Mouse (Mus musculus) left cerebral cortex, adult 18-20 months (tissue): ENCODE data around the gene Prkn. TPM values are rescaled to one million over a fixed set of nuclear protein-coding genes. Genes with fewer than 3 reads are reported as not detected.

ENCODE experiments used
- DNase-seq, 2 experiments: peaks; one replicate each; pipeline ENCODE4 v3.0.0; 2021 to 2022; ENCODE audit warnings: low spot score in 2 of 2, mixed read lengths in 1 of 2
- total RNA-seq, 2 experiments: library from RNA; stranded (reverse); gene quantifications; 2 replicates each; pipeline ENCODE4 v1.2.3; 2021

Gene Prkn
- total RNA-seq, 2 experiments from 2014 or later, result 16.1 TPM

DNA sequence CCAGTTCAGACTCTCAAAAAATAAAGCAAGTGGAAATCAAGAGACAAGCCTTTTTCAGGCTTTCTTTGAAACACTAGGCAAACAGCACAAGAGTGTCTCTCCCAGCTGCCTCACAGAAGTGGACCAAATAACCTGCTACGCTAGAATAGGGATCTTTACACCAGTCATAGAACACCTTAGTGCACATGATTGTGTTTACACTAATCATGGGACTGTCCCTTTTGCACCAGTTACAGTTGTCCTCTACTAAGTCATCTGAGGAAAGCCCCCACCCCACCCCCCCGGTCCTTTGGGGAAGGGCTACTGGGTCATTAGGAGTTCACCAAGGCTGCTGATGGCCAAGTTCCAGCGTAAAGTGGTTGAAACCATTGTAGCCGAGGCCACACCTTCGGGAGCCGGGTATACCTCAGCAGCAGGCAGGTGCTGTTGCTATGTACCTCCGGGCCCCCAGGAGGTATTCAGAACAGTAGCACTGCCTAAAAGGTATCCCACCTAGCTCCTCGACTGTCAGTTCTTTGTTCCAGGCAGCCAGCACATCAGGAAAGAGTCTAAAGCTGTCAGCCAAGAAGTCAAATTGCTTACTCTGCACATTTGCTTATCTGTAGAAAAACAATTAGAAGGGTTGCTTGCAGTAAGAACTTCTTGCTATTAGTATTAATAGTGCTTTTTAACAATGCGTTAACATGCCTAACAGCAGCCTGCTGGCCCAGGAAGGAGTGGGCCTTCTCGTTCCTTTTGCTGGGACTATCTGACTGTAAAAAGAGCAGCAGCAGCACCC is 1192.0 kb downstream of the Prkn start:
- DNase-seq, result no peak

DNA sequence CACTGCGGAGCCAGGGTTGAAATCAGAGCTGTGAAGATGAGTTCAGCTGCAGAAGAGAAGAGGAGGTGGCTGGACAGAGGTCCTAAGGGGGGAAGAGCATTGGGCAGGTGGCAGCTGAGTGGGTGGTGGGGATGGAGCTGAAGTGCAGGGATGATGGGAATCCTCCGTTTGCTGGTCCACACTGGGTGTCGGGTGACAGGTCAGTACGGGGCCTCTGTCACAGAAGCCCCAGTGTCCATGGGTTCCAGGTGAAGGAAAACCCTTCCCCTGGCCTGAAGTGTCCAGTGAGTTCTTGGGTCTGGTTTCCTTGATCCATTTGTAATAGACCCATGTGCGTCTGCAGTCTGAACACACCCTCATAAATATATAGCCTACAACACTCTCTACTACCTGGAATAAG is 1195.2 kb downstream of the Prkn start:
- DNase-seq, result no peak

DNA sequence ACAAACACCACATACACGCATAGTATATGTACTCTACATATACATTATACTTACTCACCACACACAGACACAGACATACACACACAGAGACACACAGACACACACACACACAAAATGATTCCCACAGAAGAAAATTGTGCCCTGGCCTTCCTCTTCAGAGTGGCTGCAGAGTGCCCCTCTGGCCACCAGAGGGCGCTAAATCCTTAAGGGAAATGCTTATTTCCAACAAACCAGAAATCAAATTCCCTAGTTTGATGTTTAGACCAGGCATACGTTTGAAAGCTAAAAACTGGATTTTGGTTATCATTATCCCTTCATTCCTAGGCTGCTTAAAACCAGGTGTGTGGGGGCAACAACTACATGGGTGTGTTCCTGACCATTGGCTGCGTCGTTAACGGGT is 1196.0 kb downstream of the Prkn start:
- peak; percentile 71 to 82 for DNase-seq

DNA sequence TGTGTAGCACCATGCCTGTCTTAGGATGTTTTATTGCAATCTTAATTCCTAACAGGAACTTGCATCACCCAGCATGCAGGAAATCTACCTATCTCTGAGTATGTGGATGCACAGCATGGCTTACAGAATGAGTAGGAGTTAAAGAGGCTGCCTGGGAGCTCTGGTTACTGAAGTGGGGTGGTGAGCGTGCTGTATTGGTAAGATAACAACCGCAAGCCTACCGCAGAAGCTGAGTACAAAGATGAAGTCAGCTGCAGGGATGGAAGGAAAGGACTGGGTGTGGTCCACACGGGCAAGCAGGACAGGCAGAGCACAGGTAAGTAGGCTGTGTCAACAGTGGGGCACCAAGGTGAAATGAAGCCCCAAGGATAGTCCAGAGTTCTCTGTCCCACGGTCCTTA is 1196.9 kb downstream of the Prkn start:
- no peak for DNase-seq

DNA sequence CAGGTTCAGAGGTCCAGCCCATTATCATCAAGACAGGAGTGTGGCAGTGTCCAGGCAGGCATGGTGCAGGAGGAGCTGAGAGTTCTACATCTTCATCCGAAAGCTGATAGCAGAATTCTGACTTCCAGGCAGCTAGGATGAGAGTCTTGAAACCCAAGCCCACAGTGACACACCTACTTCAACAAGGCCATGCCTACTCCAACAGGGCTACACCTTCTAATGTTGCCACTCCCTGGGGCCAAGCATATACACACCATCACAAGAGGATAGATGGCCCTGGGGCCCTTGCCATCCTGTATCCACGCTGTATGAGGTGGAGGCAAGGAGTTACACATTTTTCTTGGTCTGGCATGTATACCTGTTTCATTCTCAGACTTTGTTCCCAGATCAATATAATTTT is 1197.4 kb downstream of the Prkn start:
- DNase-seq, result no peak

DNA sequence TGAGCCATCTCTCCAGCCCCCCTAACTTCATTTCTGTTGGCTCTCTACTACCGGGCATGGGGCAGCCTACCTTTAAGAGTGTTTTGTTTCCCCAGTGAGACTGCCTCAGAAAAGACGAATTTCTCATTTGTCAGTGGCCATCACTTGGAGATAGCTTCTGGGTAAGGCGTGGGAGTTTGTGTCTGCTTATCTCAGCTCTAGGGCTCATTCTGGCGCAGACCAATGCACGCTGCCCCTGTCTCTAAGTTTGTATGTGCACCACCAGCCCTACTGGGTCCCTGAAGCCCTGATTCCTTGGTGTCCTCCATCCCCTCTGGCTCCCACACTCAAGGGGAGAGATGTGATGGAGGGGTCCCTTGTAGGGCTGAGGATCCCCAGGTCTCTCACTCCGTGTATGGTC is 1198.3 kb downstream of the Prkn start:
- DNase-seq, result no peak

DNA sequence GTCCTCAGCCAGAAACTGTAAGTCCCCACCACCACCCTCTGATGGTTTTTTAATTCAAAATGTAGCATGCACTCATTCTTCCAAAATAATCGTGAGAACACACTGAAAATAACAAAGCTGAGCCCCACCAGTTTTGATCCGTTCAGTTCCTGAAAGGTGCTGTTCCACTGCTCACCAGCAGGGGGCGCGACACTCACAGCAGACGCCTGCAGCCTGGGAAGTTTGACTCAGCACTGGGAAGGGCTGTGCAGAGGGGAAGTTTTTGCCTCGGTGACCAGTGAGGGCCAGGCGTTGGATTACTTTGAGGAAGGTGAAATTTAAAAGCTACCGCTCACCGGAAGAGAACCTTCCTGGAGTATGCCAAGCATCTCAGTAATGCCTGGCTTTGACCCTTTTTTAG is 1199.0 kb downstream of the Prkn start:
- DNase-seq, result peak; percentile 85 to 88

DNA sequence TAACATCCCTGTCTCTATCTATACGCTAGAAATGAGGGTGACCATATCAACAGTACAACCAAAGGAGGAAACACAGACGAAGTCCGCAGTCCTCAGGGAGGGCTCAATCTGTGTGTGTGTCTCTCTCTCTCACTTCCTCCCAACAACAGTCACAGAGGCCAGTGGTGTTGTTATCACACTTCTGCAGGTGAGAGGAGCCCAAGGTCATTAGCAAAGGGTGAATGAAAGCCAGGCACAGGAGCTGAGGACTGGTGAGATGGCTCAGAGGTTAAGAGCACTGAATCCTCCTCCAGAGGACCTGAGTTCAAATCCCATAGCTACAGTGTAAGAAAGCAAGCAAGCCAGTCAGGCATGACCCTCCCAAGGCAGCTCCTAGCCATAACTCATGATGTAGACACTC is 1199.7 kb downstream of the Prkn start:
- DNase-seq, result no peak

DNA sequence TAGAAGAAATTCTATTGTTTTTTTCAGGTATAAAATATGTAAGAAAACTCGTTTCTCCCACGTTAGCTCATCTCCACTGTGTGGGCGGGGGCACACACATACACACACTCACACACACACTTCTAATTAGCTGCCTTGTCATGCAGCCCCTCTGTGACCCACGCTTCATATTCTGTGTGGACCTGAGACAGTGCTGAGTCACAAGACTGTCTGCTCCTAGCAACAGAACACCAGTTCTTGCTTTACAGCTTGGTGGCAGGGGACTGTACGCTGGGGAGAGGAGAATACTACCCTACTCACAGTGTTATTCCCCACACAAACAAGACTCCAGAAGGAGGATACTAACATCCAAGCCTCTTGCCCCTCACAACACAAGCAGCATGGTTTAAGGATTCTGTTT is 1200.4 kb downstream of the Prkn start:
- no peak for DNase-seq

DNA sequence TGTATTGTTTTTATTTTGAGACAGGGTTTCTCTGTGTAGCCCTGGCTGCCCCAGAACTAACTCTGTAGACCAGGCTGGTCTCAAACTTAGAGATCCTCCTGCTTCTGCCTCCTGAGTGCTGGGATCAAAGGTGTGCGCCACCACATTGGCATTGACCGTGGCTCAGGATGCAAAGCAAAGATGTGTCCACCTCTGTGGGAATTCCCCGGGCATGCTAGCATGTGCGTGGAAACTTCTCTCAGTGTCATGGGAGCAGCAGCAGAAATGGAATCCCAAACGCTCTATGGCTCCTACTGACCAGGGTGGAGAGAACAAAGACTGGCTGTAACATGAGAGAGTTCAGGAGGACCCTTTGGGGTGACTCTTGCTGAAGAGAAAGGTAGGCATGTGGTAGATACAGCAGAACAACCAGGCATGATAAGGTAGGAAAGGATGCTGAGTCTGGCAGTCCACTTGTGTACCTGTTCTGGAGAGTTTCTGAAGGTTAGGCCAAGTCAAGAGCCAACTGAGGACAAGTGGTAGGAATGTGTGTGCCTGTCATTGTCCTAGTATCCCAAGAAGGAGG is 1201.0 kb downstream of the Prkn start:
- no peak for DNase-seq

DNA sequence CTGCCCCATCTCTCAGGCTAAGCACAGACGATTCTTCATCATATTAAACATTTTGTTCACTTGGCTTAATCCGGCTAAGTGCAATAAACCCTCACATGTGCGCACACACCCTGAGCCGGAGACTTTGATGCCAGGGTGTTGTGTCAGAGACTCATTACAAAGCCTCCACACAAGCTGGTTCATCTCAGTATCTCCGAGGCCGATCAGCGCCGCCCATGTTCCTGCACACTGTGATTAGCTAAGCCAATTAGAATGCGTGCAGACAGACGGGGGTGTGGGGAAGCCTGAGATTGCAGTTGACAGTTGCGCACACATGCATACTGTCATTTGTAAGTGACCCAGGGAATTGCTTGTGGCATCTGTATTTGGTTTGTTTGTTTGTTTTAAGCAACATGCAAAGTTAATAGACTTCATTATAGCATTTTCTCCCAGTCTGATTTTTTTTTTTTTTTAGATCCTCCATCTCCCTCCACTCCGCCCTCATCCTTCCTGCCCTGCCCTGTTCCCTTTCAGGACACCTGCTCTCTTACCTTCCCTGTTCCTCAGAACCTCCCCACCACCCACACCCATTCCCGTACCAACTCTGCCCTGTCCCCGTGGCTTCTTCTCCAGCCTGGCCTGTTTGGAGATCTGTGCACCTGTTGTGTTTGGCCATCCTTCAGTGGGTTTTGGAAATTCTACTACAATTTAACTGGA is 1202.5 kb downstream of the Prkn start:
- DNase-seq, result peak; percentile 45 to 59

DNA sequence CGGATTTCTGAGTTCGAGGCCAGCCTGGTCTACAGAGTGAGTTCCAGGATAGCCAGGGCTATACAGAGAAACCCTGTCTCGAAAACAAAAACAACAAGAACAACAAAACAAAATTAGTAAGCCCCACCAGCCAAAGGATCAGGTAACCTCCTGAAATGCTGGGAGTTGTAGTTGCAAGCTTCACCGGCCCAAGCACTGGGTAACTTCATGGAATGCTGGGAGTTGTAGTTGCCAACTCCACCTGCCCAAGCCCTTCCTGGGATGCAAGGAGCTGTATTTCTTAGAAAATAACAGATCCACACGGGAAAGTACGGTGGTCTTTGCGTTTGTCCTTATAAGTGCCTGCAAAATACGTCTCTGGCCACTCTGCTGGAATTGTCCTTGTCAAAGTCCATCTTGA is 1204.0 kb downstream of the Prkn start:
- DNase-seq, result no peak

DNA sequence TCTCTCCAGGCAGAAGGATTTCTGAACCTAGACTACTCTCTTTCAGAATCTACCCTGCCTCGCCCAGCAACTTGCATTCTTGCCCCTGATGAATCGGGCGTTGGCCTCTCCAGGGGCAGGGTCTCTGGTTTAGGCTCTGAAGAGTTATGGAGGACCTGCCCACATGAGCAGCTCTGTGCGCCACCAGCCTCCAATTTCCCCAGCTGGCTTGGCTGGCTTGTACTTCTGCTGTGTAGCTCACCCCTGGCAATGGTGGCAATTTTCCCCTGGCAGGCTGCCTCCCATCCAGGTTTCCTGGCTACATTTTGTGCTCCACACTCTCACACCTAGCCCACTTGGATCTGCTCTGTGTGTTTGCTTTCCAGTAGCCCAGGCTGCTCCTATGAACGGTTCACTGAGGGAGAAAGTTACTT is 1205.7 kb downstream of the Prkn start:
- DNase-seq, result peak; percentile 22 to 59

DNA sequence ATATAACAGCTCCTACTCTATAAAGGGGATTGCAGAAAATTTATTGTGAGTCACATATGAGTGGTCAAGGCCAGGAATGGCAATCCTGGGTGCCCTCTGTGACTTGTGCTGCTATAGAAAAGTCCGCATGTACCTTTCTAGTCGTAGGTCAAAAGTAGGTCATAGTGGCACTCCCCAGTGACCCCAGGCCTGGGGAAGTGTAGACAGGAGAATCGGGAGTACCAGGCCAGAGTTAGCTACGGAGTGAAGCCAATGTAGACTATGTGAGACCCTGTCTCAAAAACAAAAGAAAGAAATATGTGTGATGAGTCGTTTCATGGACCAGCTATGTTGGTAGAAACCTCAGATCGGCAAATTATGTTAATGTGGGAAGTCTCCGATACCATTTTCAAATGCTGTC is 1206.8 kb downstream of the Prkn start:
- DNase-seq, result no peak

DNA sequence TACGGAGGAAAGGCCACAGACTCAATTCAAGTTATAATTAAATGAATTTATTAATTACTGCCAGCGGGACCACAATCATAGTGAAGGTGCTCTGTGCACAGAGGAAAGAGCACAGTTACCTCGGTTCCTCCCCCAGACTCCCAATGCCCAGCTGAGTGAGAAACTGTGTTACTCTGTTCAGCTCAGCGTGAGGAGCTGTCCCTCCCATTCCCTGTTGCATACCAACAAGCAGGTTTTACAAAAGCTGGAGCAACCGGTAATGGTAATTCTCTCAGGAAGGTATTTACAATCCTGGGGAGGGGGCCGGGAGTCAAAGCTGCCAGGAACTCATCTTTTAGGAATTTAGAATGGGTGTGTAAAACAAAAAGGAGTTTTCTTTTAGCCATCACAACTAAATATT is 1207.3 kb downstream of the Prkn start:
- no peak for DNase-seq

DNA sequence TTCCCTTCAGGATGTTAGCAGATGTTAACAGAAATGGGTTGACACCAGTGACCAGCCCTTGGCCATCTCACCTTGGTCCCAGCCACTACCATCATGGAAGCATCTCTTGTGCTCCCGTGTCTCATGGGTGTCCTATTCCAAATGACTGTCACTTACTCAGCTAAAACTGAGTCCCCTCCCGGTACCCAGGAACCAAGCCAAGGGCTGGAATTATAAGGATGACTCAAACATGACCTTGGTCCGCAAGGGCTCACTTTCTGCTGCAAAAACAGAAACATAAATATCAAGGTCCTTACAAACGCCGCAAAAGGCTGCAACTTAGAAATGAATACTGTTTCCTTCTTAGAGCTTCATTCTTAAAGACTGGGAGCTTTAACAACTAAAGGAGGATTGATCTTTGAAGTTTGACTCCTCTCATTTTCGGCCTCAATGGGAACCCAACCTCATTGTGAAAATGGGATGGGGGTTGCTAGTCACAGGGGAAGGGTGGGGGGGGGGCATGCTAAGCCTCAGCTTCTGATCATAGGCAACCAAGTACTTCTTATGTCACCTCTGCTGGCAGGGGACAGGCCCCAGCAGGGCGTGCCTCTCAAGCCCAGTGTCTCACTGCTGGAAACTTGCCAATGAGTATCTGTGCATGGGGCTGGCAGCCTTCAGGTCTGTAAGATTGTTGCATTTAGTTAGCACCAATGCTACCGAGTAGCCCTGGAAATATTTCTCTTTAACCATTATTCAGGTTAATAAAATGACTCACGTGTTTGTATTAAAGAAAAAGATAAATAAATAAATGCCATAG is 1208.7 kb downstream of the Prkn start:
- DNase-seq, result no peak

DNA sequence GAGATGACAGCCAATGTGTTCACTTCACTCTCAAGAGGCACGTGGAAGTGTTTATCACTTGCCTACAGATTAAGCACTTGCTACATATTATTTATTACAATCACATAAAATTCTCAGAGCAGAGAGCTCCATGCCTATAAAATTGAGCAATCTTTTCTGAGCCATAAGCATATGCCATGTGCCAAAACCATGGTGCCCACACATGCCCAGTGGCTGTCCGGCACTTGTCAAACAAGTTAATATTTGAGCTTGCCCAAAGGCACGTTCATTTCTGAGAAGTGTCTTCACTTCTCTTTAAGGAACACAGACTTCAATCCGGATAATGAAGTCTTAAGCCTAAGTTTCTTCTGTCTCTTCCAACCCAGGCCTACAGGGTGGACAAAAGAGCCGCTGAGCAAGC is 1210.1 kb downstream of the Prkn start:
- DNase-seq, result no peak

DNA sequence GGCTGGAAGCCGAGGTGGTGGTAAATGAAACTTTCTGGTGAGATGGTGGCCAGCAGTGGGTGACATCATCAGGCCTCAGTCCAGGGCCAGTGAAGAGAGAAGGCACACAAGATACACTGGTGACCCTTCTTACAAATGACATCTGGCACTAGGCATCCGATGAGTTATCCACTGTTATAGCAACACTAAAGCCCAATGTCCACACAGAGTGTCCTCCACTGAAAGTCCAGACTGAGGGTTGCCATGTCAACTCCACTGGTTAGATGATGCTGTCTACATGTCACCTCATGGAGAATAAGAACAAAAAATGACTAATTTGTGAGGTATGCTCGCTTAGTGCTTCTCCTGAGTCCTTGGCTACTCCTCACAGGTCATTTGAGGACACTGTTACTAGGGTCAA is 1210.8 kb downstream of the Prkn start:
- DNase-seq, result no peak

DNA sequence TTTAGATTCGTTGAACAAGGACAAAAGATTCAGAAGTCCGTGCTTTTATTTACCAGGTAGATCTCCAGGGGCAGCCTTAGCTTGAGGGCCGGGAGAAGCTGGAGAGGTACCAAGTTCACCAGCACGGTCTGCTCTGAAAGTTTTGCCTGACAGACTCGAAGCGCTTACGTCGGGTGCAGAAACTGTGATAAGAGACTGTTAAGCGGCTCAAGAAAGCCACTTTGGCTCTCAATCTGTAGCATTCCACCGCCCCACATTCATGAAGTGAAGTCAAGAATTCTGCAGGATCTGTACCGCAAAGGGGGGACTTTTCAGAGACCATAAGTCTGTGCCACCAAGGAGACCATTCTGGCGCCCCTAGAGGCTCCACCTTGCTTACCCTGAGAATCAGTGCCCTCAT is 1212.5 kb downstream of the Prkn start:
- no peak for DNase-seq

DNA sequence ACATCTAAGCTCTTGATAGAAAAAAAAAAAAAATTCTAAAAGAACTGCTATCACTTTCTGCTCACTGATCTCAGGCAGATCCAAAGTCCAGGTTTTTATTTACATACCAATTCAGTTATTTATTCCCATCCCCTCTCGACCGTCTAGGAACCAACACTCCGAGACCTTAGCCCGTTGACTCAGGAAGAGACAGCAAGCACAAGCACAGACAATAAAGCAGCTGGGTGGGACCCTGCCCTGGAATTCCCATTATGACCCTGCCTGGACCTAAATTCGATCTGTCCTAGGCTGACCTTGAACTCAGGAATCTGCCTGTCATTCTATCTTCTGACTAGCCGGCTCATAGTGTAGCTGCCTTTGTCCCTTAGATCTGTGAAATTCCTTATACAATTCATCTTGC is 1218.9 kb downstream of the Prkn start:
- DNase-seq, result no peak

DNA sequence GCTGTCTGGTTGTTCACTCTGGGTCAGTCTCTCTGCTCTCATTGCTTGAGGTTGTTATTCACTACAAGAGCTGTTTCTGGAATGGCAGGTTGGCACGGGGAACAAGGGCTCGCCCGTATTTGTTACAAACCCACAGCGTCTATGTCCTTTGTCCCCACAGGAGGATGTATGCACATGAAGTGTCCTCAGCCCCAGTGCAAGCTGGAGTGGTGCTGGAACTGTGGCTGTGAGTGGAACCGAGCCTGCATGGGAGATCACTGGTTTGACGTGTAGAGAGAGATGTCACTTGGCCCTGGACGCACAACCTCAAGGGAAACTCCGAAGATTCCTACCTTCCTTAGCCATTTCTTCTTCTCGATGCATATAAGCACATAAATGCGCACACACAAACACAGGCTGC is 1221.2 kb downstream of the Prkn start:
- no peak for DNase-seq

DNA sequence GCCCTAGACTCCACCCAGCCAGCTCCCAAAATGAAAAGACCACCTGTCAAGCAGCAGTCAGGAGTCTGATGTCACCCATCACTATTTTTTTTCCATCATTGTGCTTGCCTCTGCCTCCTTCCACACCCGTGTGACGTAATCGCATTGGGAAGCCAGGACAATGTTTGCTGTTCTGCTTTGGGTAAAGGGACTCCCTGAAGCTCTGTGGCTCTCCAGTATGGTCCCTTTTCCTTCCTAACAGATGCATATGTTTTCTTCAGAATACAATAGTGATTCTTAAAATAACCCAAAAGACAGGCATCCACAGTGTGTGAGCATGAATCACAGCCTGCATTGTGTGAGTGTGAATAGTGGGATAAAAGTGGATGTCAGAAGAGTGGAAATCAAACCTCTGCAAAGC is 1222.7 kb downstream of the Prkn start:
- no peak for DNase-seq
